Mouse (Mus musculus) kidney, adult 11 months (tissue): ENCODE results near the gene Ralgapa2.

Experiments used
- DNase-seq: peaks from one replicate; pipeline ENCODE4 v3.0.0; 2022

Ralgapa2 gene

GRCm38 (mm10) chr2:146218161-146218691 lies 293.9 kb downstream of the Ralgapa2 start:
- no peak for DNase-seq

GRCm38 (mm10) chr2:146217227-146217980 lies 294.7 kb downstream of the Ralgapa2 start:
- no peak for DNase-seq

GRCm38 (mm10) chr2:146216111-146217064 lies 295.8 kb downstream of the Ralgapa2 start:
- DNase-seq, result no peak

- DNase-seq, result no peak
Observed at GRCm38 (mm10) chr2:146214715-146215114, 297.4 kb downstream of the Ralgapa2 start.

- no peak for DNase-seq
Observed at GRCm38 (mm10) chr2:146210968-146211367, 301.2 kb downstream of the Ralgapa2 start.

GRCm38 (mm10) chr2:146197947-146198346 lies 314.2 kb downstream of the Ralgapa2 start:
- no peak for DNase-seq

- DNase-seq, result no peak
Observed at GRCm38 (mm10) chr2:146196126-146196525, 316.0 kb downstream of the Ralgapa2 start.
